Mouse (Mus musculus) brain, embryonic 18.5 days (tissue): ENCODE measurements at regions not wholly inside any gene's neighbourhood (a gene's known extent, or its start where the extent isn't known, plus 50 kb on each side); places are given as distances from the start of the nearest gene placed in this dataset.
"Not testable (repeated sequence)": the region's sequence is repeated elsewhere in the genome, so short reads cannot be mapped to it uniquely, and the experiment has no call there.

Source experiments
- DNase-seq: peaks from one replicate; pipeline ENCODE4 v3.0.0-alpha.2; 2012; ENCODE audit warnings: low read depth, low spot score

DNA sequence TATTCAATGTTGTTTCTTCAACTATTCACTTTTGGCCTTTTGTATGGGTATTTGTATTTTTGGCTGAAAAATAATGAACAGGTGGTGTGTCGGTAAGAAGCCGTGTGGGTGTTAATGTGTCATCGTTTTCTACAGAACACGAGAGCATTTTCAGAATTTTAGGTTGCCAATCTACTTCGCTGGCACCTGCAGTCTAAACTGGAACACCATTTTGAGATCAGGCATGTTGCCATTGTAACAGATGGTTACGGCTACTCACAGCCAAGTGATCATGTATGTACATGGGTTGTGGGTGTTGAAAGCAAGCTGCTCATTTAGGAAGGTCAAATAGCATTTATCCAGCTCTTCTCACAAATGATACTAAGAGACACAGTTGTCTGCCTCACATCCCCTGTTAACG, 167.2 kb upstream of the Gm21833 start:
- peak; percentile 56 for DNase-seq

DNA sequence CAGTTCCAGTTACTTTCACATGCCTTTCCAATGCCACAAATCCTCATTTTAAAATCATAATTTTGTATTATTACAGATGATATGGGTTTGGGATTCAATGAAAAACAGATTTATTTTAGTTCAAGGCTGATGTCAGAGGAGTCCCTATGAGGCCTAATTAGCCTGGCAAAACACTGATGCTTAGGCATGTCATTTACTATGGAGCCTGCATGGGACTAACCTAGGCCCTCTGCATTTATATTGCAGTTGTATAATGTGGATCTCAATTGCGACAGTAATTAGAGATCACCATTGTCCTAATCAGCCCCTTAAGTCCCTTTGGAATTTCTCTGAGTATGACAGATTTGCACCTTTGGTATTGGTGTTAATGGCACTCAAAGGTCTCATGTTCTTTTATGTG, 153.3 kb upstream of the Gm21833 start:
- no peak for DNase-seq

DNA sequence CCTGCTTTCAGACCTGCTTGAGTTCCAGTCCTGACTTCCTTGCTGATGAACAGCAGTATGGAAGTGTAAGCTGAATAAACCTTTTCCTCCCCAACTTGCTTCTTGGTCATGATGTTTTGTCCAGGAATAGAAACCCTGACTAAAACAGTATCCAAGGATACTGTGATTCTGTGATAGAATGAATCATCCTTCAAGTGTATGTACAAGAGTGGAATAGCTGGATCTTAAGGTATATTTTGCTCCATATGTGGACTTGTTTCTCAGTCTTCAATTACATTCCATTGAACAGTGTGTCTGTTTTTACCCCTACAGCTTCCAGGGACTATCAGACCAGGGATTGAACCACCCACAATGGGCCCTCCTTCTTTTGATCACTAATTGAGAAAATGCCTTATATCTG, 145.1 kb upstream of the Gm21833 start:
- not testable (repeated sequence) for DNase-seq

DNA sequence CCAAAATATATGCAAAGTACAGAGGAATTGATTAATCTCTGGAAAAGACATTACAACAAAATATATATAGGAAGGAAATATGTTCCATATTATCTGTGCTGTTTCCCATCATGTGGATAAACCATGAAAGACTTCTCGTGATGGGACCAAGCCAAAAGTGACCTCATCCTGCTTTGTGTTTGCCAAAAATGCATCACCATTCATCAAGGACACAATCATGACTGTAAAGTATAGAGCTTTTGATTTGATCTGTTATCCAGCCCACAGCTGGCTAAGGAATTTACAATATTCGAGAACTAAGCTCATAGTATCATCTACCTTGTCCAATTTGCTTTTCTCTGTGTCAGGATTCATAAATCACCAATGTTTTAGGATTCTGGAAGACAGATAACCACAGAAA, 127.3 kb upstream of the Gm21833 start:
- DNase-seq, result no peak

DNA sequence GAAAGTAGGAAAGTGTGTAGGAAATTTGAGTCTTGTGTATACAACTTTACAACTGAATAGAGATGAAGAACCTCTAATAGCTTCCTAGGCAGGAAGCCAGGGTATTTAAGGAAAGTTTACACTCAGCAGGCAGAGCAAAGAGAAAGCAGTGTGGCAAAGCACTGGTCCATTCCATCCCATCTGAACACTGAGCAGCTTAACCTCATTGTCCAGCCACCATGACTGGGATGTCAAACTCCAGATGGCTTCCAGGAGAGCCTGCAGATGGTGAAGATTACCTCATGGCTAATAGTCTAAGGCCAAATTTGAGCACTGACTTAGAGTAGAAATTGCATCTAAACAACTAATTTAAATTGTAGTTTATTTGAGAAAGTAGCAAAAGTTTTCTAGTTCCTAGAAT, 117.0 kb upstream of the Gm21833 start:
- no peak for DNase-seq

DNA sequence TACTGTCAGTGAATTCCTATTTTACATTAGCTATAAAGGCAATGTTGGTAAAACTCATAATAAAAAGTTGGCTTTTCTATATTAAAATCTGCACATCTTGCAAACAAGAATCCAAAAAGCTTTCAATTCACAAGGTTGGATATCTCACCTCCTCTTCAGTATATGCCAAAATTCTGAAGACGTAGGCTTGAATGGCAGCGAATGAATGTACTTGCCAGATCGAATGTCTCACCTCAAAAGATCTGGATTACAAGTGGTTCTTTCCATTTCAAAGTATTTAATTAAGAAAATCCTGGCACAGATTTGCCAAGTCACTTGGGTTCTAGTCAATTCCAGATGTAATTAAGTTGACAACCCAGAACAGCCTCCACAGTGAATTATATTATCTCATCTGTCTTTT, 94.1 kb upstream of the Gm21833 start:
- no peak for DNase-seq

DNA sequence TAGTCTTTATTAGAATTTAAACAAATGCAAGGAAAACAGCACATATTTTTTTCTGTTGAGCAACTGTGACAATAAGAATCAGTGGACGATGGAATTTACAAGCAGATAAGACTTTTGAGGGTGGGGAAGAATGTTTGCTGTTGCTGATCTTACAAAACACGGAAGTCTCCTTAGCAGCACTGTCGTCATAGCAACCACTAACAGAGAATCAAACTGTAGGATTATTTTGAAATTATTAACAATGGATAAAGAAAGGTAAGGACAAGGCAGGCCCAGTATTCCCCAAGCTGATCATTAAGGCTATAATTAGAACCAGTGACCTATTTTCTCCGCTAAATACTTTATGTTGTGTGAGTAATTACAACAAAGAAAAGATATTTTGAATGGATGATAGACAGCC, 69.7 kb upstream of the Gm21833 start:
- DNase-seq, result peak; percentile 10
